Mouse (Mus musculus) intestine, embryonic 16.5 days (tissue): ENCODE data around the gene Itpkc. TPM values are rescaled to one million over a fixed set of nuclear protein-coding genes. Genes with fewer than 3 reads are reported as not detected.

Experiments
- ATAC-seq: fragments of 200-750 bp; cut with Nextera tagmentation; 2 replicates; pipeline ENCODE4 v1.8.0; 2017; ENCODE audit warnings: moderate TSS enrichment, moderate library complexity
- H3K27ac ChIP-seq: fragments of 300-500 bp; sonication (generic); 2 replicates; pipeline ENCODE4 v1.5.1; 2014; ENCODE audit warnings: mild to moderate bottlenecking, low read length
- H3K27me3 ChIP-seq: fragments of 300-500 bp; sonication (generic); replicated peaks from 2 replicates; pipeline ENCODE4 v1.6.1; 2014; ENCODE audit warnings: low read length, control low read depth, mixed read lengths; ENCODE audit not compliant: control insufficient read depth, insufficient read depth
- H3K36me3 ChIP-seq: fragments of 300-500 bp; sonication (generic); 2 replicates; pipeline ENCODE4 v1.6.1; 2014; ENCODE audit warnings: low read length, control low read depth; ENCODE audit not compliant: control insufficient read depth, insufficient read depth
- H3K4me1 ChIP-seq: fragments of 300-500 bp; sonication (generic); 2 replicates; pipeline ENCODE4 v1.6.1; 2014; ENCODE audit warnings: low read length, control low read depth, mixed read lengths; ENCODE audit not compliant: control insufficient read depth, insufficient read depth
- H3K4me2 ChIP-seq: fragments of 300-500 bp; sonication (generic); 2 replicates; pipeline ENCODE4 v1.6.1; 2014; ENCODE audit warnings: low read depth, low read length, control low read depth
- H3K4me3 ChIP-seq: fragments of 300-500 bp; sonication (generic); 2 replicates; pipeline ENCODE4 v1.5.1; 2014; ENCODE audit warnings: mild to moderate bottlenecking, low read length
- H3K9ac ChIP-seq: fragments of 300-500 bp; sonication (generic); 2 replicates; pipeline ENCODE4 v1.6.1; 2014; ENCODE audit warnings: low read depth, low read length
- H3K9me3 ChIP-seq: fragments of 300-500 bp; sonication (generic); 2 replicates; pipeline ENCODE4 v1.6.1; 2016; ENCODE audit warnings: low read length, control low read depth; ENCODE audit not compliant: control insufficient read depth
- WGBS: fragments of 180-500 bp; shearing (Covaris S2); extraction: QIAGEN DNeasy Blood & Tissue Kit; methylation state at CpG from one replicate; pipeline ENCODE4 v1.1.7; 2014; 5-methylcytosine and 5-hydroxymethylcytosine counted together
- polyA plus RNA-seq: library from polyadenylated mRNA; unstranded; fragments of >200 nt; fragmentation: Nextera tagmentation; extraction: Ambion mirVana; gene quantifications from 2 replicates; pipeline ENCODE4 v1.2.1, GENCODE M21; 2015

Gene Itpkc
- 8.3 and 9.5 TPM in 2 replicates for polyA plus RNA-seq

DNA sequence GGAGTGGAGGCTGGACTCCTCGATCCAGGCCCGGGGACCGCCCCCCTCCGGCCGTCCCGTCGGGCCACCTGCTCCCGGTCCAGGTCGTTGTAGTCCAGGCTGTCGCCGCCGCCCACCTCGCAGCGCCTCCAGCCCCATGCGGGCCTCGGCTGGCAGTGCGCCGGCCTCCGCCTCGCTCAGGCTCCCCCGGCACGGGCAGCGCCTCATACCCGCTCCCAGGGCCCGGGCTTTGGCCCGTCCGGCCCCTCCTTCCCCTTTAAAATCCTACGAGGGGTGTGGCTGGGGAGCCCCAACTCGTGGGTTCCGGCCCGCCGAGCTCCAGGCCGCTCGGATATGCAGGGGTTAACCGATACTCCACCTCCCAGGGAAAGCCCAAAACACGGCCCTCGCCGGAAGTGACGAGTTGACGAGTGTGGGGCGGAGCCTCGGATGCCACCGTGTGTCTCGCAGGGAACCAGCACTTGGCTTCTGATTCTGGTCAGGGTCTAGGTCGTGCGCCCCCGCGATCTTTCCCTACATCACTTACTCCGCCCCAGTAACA lies at the start of gene Itpkc:
TSS of gene Itpkc (minus strand) at position 381 of the 541 bp plus-strand sequence.
- H3K36me3 ChIP-seq = no peaks in the 10 kb centered on the region
- peak within 1 kb of the TSS; percentile 86 for H3K4me2 ChIP-seq
- peak within 1 kb of the TSS; percentile 91 for H3K27ac ChIP-seq
- ATAC-seq = peak; percentile 76
- H3K9ac ChIP-seq = peak within 1 kb of the TSS; percentile 97
- peaks cover 46% of the 10 kb centered on the region for H3K4me1 ChIP-seq
- no peaks in the 10 kb centered on the region for H3K27me3 ChIP-seq
- under 1% methylated on average over 49 of the region's 49 CpGs for WGBS
- peak within 1 kb of the TSS; percentile 86 for H3K4me3 ChIP-seq
- no peaks in the 10 kb centered on the region for H3K9me3 ChIP-seq

DNA sequence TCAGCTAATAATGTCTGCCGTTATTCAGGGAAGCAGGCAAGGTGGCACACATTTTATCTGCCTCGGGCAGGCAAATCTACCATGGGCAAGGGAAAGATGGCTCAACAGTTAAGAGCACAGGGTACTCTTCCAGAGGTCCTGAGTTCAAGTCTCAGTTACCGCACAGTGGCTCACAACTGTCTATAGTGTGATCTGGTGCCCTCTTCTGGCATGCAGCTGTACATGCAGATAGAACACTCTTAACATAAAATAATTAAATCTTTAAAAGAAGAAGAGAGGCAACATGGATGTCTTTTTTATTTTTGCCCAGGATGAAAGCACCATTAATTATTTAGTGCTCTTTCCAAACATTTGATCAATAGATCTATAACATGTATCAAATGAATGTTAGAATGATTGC lies 48.7 kb upstream of the Itpkc start:
- H3K9ac ChIP-seq = no peak overlapping the region
- peaks cover 13% of the 10 kb centered on the region; the same call in 1 of the 2 replicates for H3K4me1 ChIP-seq
- H3K27me3 ChIP-seq = no peaks in the 10 kb centered on the region
- H3K27ac ChIP-seq = no peak overlapping the region
- H3K4me3 ChIP-seq = no peak overlapping the region
- no peak for ATAC-seq
- WGBS = 98% methylated on average over 3 of the region's 3 CpGs
- no peak overlapping the region for H3K4me2 ChIP-seq
- peaks cover 7% of the 10 kb centered on the region for H3K36me3 ChIP-seq
- no peaks in the 10 kb centered on the region for H3K9me3 ChIP-seq

DNA sequence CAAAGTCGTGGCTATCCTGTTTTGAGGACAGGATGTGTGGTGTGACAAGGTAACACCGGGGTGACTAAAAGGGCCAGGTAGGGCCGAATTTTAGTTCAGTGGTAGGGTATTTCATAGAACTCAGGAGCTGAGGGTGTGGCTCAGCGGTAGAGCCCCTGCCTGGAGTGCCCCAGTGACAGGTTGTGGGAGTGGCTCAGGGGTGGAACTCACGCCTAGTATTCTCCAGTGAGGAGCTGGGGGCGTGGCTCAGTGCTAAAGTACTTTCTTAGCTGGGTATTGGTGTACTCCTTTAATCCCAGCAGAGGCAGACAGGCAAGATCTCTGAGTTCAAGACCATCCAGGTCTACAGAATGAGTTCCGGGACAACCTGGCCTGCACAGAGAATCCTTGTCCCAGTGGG lies 47.6 kb upstream of the Itpkc start:
- WGBS = 56% methylated on average over 7 of the region's 7 CpGs
- Histone ChIP-seq H3K4me3 (no peak overlapping the region), H3K4me2 (no peak overlapping the region), H3K9ac (no peak overlapping the region), H3K27ac (no peak overlapping the region), H3K9me3 (peaks cover 5% of the 10 kb centered on the region; the same call in 1 of the 2 replicates), H3K4me1 (peaks cover 5% of the 10 kb centered on the region; the same call in 1 of the 2 replicates), H3K27me3 (no peaks in the 10 kb centered on the region), H3K36me3 (peaks cover 5% of the 10 kb centered on the region; the same call in 1 of the 2 replicates)
- peak; percentile 66 for ATAC-seq

DNA sequence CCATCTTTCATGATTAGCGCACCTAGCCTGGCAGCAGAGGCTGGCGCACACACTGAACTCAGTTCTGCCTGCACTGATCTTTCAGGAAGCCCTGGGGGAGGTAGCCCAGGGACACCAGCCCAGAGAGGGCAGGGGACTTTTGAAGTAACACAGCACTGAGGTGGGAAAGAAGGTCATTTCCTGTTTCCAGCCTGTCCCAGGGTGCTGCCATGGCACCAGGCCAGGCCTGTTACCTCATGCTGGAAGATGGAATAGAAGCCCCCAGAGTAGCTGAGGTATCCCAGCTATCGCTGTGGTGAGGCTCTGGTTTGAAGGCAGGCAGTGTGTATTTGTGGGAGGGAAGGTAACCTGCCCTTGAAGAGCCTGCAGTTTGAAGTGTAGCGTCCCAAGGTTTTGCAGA lies 46.5 kb upstream of the Itpkc start:
- no peaks in the 10 kb centered on the region for H3K4me1 ChIP-seq
- no peak overlapping the region for H3K27ac ChIP-seq
- peaks cover 7% of the 10 kb centered on the region; the same call in 1 of the 2 replicates for H3K36me3 ChIP-seq
- peaks cover 5% of the 10 kb centered on the region; the same call in 1 of the 2 replicates for H3K9me3 ChIP-seq
- no peaks in the 10 kb centered on the region for H3K27me3 ChIP-seq
- WGBS = 80% methylated on average over 4 of the region's 4 CpGs
- ATAC-seq = no peak
- H3K4me3 ChIP-seq = no peak overlapping the region
- no peak overlapping the region for H3K9ac ChIP-seq
- H3K4me2 ChIP-seq = no peak overlapping the region

DNA sequence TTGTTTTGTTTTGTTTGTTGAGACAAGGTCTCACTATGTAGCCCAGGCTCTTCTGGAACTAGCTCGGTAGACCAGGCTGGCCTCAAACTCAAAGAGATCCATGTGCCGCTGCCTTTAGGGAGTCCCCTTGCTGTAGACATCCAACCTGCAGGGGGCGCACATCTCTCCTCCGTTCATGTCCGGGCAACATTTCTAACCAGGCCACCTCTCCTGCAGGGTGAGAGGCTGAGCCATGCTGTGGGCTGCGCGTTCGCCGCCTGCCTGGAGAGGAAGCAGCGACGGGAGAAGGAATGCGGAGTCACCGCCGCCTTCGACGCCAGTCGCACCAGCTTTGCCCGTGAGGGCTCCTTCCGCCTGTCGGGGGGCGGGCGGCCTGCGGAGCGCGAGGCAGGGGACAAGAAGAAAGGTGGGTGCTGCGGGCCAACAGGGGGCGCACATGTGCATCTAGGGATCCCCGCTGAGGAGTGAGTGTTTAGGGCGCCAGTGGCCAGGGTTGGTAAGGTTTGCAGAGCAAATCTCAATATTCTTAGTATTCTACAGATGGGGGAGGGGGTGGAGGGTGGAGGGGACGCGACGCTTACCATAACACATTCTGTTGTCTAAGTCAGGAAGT lies 45.4 kb upstream of the Itpkc start:
- no peak overlapping the region for H3K4me3 ChIP-seq
- H3K9me3 ChIP-seq = peaks cover 5% of the 10 kb centered on the region; the same call in 1 of the 2 replicates
- H3K36me3 ChIP-seq = peaks cover 12% of the 10 kb centered on the region
- no peak overlapping the region for H3K4me2 ChIP-seq
- no peak overlapping the region for H3K27ac ChIP-seq
- 52% methylated on average over 32 of the region's 32 CpGs for WGBS
- peak; percentile 29; the same call in 1 of the 2 replicates for ATAC-seq
- H3K4me1 ChIP-seq = no peaks in the 10 kb centered on the region
- no peaks in the 10 kb centered on the region for H3K27me3 ChIP-seq
- H3K9ac ChIP-seq = peak overlapping the region; percentile 22; the same call in 1 of the 2 replicates

DNA sequence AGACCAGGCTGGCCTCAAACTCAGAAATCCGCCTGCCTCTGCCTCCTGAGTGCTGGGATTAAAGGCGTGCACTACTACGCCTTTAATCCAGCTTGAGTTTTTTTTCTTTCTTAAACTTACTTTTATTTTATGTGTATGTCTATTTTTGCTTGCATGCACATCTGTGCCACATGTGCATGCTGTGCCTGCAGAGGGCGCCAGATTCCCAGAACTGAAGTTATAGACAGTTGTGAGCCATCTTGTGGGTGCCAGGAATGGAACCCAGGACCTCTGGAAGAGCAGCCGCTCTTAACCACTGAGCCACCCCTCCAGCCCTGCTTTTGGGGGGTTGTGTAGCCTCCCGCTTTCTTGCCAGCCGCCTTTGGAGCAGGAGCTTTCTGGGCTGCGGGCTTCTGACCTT lies 43.0 kb upstream of the Itpkc start:
- Histone ChIP-seq H3K27ac (no peak overlapping the region), H3K4me1 (no peaks in the 10 kb centered on the region), H3K9ac (no peak overlapping the region), H3K27me3 (no peaks in the 10 kb centered on the region), H3K4me3 (no peak overlapping the region), H3K4me2 (no peak overlapping the region), H3K36me3 (peaks cover 16% of the 10 kb centered on the region; the same call in 1 of the 2 replicates), H3K9me3 (peaks cover 5% of the 10 kb centered on the region; the same call in 1 of the 2 replicates)
- ATAC-seq = no peak
- 88% methylated on average over 8 of the region's 8 CpGs for whole genome bisulfite sequencing

DNA sequence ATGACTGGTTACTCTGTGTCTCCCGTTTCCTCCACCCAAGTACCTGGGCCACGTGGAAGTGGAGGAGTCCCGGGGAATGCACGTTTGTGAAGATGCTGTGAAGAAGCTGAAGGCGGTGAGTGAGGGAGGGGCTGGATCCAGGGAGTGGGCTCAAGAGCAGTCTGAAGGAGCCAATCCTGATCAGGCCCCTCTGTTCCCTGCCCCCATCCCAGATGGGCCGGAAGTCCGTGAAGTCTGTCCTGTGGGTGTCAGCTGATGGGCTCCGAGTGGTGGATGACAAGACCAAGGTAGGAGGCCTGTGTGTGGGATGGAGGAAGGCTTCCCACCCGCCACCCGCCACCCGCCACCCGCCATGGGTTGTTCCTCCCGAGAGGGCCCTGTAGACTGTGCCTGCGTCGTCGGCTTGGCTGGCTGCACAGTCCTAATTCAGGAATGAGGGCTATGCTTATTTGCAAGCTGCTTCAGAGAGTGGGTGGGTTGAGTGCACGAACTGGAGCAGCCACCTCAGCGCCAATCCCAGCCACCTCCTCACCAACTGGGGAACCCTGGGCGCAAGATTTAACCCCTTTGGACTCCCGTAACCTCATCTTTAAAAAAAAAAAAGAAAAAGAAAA lies 38.2 kb upstream of the Itpkc start:
- H3K27ac ChIP-seq = no peak overlapping the region
- no peak overlapping the region for H3K9ac ChIP-seq
- H3K9me3 ChIP-seq = peaks cover 4% of the 10 kb centered on the region; the same call in 1 of the 2 replicates
- 83% methylated on average over 20 of the region's 20 CpGs for WGBS
- H3K4me3 ChIP-seq = no peak overlapping the region
- peaks cover 4% of the 10 kb centered on the region; the same call in 1 of the 2 replicates for H3K4me1 ChIP-seq
- H3K36me3 ChIP-seq = peaks cover 14% of the 10 kb centered on the region
- no peak for ATAC-seq
- H3K27me3 ChIP-seq = no peaks in the 10 kb centered on the region
- H3K4me2 ChIP-seq = no peak overlapping the region

DNA sequence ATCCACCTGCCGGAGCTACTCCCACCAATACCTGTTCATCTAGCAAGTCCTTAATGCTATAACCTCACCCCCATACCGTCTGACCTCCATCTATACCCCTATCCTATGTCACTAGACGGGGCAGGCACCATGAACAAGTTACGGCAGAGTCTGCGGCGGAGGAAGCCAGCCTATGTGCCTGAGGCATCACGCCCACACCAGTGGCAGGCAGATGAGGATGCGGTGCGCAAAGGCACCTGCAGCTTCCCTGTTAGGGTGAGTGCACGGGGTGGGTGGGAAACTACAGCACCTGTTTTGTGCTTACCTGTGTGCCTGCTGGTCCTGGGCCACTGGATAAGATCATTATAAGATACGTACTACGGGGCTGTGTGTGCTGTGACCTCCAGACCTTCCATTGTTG lies 36.3 kb upstream of the Itpkc start:
- Histone ChIP-seq H3K36me3 (peaks cover 11% of the 10 kb centered on the region), H3K27ac (no peak overlapping the region), H3K4me2 (no peak overlapping the region), H3K27me3 (no peaks in the 10 kb centered on the region), H3K4me1 (peaks cover 9% of the 10 kb centered on the region), H3K9ac (no peak overlapping the region), H3K4me3 (no peak overlapping the region), H3K9me3 (no peaks in the 10 kb centered on the region)
- ATAC-seq = no peak
- WGBS = 95% methylated on average over 12 of the region's 12 CpGs

DNA sequence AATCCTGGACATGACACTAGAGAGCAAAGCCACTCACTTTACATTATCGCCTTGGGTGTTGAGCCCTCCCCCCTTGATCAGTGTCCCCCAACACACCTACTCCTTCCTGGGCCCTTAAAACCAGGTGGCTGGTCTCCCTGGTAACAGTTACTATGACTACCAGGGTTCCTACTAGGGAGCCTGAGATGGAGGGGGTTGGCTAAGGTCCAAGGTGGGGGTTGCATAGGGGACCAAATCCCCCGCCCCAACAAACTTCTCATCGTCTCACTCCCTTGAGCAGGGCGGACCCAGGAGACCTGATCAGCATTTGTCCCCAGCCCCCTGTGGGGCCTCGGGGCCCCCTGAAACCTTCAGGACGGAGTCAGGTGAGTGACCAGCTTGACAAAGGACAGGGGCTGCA lies 33.4 kb upstream of the Itpkc start:
- 74% methylated on average over 6 of the region's 6 CpGs for WGBS
- H3K9ac ChIP-seq = no peak overlapping the region
- H3K36me3 ChIP-seq = no peaks in the 10 kb centered on the region; the same call in 1 of the 2 replicates
- H3K4me3 ChIP-seq = no peak overlapping the region
- no peak overlapping the region for H3K4me2 ChIP-seq
- peaks cover 26% of the 10 kb centered on the region for H3K4me1 ChIP-seq
- H3K27me3 ChIP-seq = no peaks in the 10 kb centered on the region
- no peak overlapping the region for H3K27ac ChIP-seq
- no peaks in the 10 kb centered on the region for H3K9me3 ChIP-seq
- ATAC-seq = no peak
